Mouse (Mus musculus) CH12.LX (cell line): ENCODE results near the gene Atp2c2.

Source experiments
- CHD1 ChIP-seq: IDR thresholded peaks from 2 replicates; pipeline ENCODE4 v1.6.1; 2012; ENCODE audit warnings: low read depth, low read length, improper control_type of control experiment, inconsistent platforms
- CHD2 ChIP-seq: IDR thresholded peaks from 2 replicates; pipeline ENCODE4 v1.6.1; 2011; ENCODE audit warnings: low read length, improper control_type of control experiment
- CTCF ChIP-seq, 2 experiments: IDR thresholded peaks in 1 of 2; conservative IDR thresholded peaks in 1 of 2; 2 replicates each; pipeline ENCODE4 v1.5.1; 2011 to 2012; ENCODE audit warnings: low read depth in 2 of 2, low read length in 2 of 2, improper control_type of control experiment in 1 of 2, inconsistent platforms in 1 of 2, mild to moderate bottlenecking in 1 of 2, moderate library complexity in 1 of 2
- E2F4 ChIP-seq: IDR thresholded peaks from 2 replicates; pipeline ENCODE4 v1.6.1; 2011; ENCODE audit warnings: low read depth, low read length, improper control_type of control experiment; ENCODE audit not compliant: insufficient replicate concordance
- EP300 ChIP-seq: IDR thresholded peaks from 2 replicates; pipeline ENCODE4 v1.6.1; 2011; ENCODE audit warnings: low read length, improper control_type of control experiment
- ETS1 ChIP-seq: conservative IDR thresholded peaks from 2 replicates; pipeline ENCODE4 v1.6.1; 2012; ENCODE audit warnings: low read depth, mild to moderate bottlenecking, inconsistent platforms, low read length, improper control_type of control experiment, moderate library complexity
- MAFK ChIP-seq: IDR thresholded peaks from 2 replicates; pipeline ENCODE4 v1.6.1; 2011; ENCODE audit warnings: low read length, improper control_type of control experiment; ENCODE audit not compliant: insufficient replicate concordance
- MAX ChIP-seq: IDR thresholded peaks from 2 replicates; pipeline ENCODE4 v1.6.1; 2011; ENCODE audit warnings: low read length, improper control_type of control experiment
- NELFE ChIP-seq: IDR thresholded peaks from 2 replicates; pipeline ENCODE4 v1.6.1; 2011; ENCODE audit warnings: low read depth, low read length, improper control_type of control experiment
- POLR2A ChIP-seq: IDR thresholded peaks from 2 replicates; pipeline ENCODE4 v1.6.1; 2011; ENCODE audit warnings: low read depth, mild to moderate bottlenecking, improper control_type of control experiment, low read length
- POLR2AphosphoS2 ChIP-seq: IDR thresholded peaks from 2 replicates; pipeline ENCODE4 v1.6.1; 2011; ENCODE audit warnings: low read depth, low read length, improper control_type of control experiment
- ZC3H11A ChIP-seq: IDR thresholded peaks from 2 replicates; pipeline ENCODE4 v1.6.1; 2012; ENCODE audit warnings: low read depth, mild to moderate bottlenecking, inconsistent platforms, low read length, improper control_type of control experiment
- ZKSCAN1 ChIP-seq: IDR thresholded peaks from 2 replicates; pipeline ENCODE4 v1.6.1; 2012; ENCODE audit warnings: low read depth, inconsistent platforms, low read length, improper control_type of control experiment, borderline replicate concordance

GRCm38 (mm10) chr8:119738129-119738907 lies 38.5 kb downstream of the Atp2c2 start:
- TF ChIP-seq CTCF (conservative IDR thresholded peaks at IDR 0.05 in 1 of 2, IDR thresholded peaks at IDR 0.05 in 1 of 2; ENCODE audit: low read depth in 2 of 2, low read length in 2 of 2) (no peak), EP300 (no peak), MAFK (no peak), MAX (no peak), POLR2AphosphoS2 (no peak), NELFE (no peak), E2F4 (no peak), CHD2 (no peak), CHD1 (no peak), POLR2A (no peak), ZKSCAN1 (no peak), ETS1 (no peak), ZC3H11A (no peak)
